Mouse (Mus musculus) embryonic facial prominence, embryonic 11.5 days (tissue): Measurements from ENCODE around the gene Brpf1. TPM values are rescaled to one million over a fixed set of nuclear protein-coding genes. Genes with fewer than 3 reads are reported as not detected.

Experiments
- ATAC-seq: fragments of 200-750 bp; cut with Nextera tagmentation; replicated peaks from 2 replicates; pipeline ENCODE4 v1.8.0; 2017; ENCODE audit warnings: low read depth; ENCODE audit not compliant: insufficient number of reproducible peaks, low FRiP score, low TSS enrichment
- DNase-seq: peaks from one replicate; pipeline ENCODE4 v3.0.0-alpha.2; 2015; ENCODE audit warnings: low spot score
- H3K27ac ChIP-seq: fragments of 300-500 bp; sonication (generic); replicated peaks from 2 replicates; pipeline ENCODE4 v1.5.1; 2014; ENCODE audit warnings: mild to moderate bottlenecking, low read depth, low read length, control low read depth
- H3K27me3 ChIP-seq: fragments of 300-500 bp; sonication (generic); 2 replicates; pipeline ENCODE4 v1.6.1; 2014; ENCODE audit warnings: mild to moderate bottlenecking, low read length, moderate library complexity, mixed read lengths; ENCODE audit not compliant: control insufficient read depth, insufficient read depth
- H3K36me3 ChIP-seq: fragments of 300-500 bp; sonication (generic); replicated peaks from 2 replicates; pipeline ENCODE4 v1.6.1; 2014; ENCODE audit warnings: low read depth, mild to moderate bottlenecking, low read length, moderate library complexity, mixed read lengths; ENCODE audit not compliant: control insufficient read depth, insufficient read depth
- H3K4me1 ChIP-seq: fragments of 300-500 bp; sonication (generic); 2 replicates; pipeline ENCODE4 v1.6.1; 2014; ENCODE audit warnings: low read length, mixed read lengths; ENCODE audit not compliant: control insufficient read depth, insufficient read depth
- H3K4me2 ChIP-seq: fragments of 300-500 bp; sonication (generic); 2 replicates; pipeline ENCODE4 v1.6.1; 2014; ENCODE audit warnings: low read depth, mild to moderate bottlenecking, control low read depth, low read length, moderate library complexity
- H3K4me3 ChIP-seq: fragments of 300-500 bp; sonication (generic); 2 replicates; pipeline ENCODE4 v1.5.1; 2014; ENCODE audit warnings: low read depth, low read length, control low read depth
- H3K9ac ChIP-seq: fragments of 300-500 bp; sonication (generic); replicated peaks from 2 replicates; pipeline ENCODE4 v1.6.1; 2014; ENCODE audit warnings: mild to moderate bottlenecking, control low read depth, low read length
- H3K9me3 ChIP-seq: fragments of 300-500 bp; sonication (generic); replicated peaks from 2 replicates; pipeline ENCODE4 v1.6.1; 2016; ENCODE audit warnings: mild to moderate bottlenecking, low read length, inconsistent platforms, mixed read lengths; ENCODE audit not compliant: control insufficient read depth
- WGBS: fragments of 180-500 bp; shearing (Covaris S2); extraction: QIAGEN DNeasy Blood & Tissue Kit; methylation state at CpG from one replicate; pipeline ENCODE4 v1.1.7; 2014; 5-methylcytosine and 5-hydroxymethylcytosine counted together
- polyA plus RNA-seq: library from polyadenylated mRNA; unstranded; fragments of >200 nt; fragmentation: Nextera tagmentation; extraction: Ambion mirVana; gene quantifications from 2 replicates; pipeline ENCODE4 v1.2.1, GENCODE M21; 2014

Gene Brpf1
- polyA plus RNA-seq, 1 experiment from 2014 or later: 17.6 TPM

DNA sequence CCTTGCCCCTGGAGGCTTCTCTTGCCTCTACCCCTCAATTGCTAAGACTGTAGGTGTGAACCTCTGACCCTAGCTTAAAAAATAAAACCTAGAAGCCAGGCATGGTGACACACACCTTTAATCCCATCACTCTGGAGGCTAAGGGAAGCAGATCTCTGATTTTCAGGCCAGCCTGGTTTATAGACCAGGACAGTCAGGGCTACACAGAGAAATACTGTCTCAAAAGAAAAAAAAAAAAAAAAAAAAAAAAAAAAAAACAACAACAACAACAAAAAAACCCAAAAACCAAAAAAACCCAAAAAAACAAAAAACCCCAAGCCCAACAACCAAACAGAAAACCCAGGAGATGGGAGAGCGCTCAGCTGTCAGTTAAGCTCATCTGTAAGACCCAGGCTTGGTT, 60.6 kb downstream of the Brpf1 start:
- H3K36me3 ChIP-seq: peaks cover 3% of the 10 kb centered on the region; the same call in 1 of the 2 replicates
- no peak for ATAC-seq
- no peak overlapping the region for H3K4me3 ChIP-seq
- WGBS: 95% methylated on average over 1 of the region's 1 CpGs
- no peaks in the 10 kb centered on the region for H3K27me3 ChIP-seq
- H3K4me1 ChIP-seq: no peaks in the 10 kb centered on the region
- H3K27ac ChIP-seq: no peak overlapping the region
- no peak overlapping the region for H3K9ac ChIP-seq
- no peaks in the 10 kb centered on the region for H3K9me3 ChIP-seq
- no peak for DNase-seq
- no peak overlapping the region for H3K4me2 ChIP-seq

DNA sequence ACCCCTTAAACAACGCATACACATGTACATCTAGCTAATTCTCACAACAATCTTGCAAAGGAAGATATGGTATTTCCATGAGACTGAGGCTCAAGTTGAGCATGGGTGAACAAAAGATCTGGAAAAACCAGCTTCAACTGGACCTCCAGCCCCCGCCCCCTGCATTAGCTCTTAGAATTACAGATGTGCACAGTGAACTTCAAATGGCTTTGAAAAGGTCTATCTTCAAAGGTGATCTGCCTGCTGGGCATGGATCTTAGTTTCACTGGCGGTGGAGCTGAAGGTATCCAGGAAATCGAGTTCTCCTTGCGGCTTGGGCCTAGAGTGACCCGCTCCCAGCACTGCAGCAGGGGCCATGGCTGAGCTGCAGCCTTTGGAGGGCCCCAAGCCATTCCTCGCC, 61.2 kb downstream of the Brpf1 start:
- 88% methylated on average over 7 of the region's 7 CpGs for whole genome bisulfite sequencing
- Histone ChIP-seq H3K9me3 (no peaks in the 10 kb centered on the region), H3K9ac (no peak overlapping the region), H3K27me3 (no peaks in the 10 kb centered on the region), H3K27ac (no peak overlapping the region), H3K4me3 (no peak overlapping the region), H3K4me1 (no peaks in the 10 kb centered on the region), H3K36me3 (peaks cover 3% of the 10 kb centered on the region; the same call in 1 of the 2 replicates), H3K4me2 (no peak overlapping the region)
- DNase-seq (no peak), ATAC-seq (no peak)

DNA sequence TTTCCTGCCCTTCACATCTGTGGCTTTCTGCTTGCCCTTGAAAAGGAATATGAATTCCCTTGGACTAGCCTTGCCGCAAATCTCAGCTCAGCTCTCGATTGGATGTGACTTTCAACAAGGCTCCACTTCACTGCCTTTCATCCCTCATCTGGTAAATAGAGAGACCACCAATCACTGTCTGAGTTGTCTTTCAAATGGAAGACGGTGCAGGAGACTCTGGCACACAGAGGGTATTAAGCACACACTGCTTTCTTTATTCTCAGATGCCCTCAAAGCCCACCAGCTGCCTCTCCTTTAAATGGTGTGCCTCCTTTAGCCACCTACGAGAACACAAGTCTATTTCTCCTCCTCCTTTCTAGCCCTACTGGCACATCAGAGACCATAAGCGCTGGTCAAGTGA, 61.6 kb downstream of the Brpf1 start:
- no peak overlapping the region for H3K4me2 ChIP-seq
- no peaks in the 10 kb centered on the region for H3K9me3 ChIP-seq
- H3K4me1 ChIP-seq: no peaks in the 10 kb centered on the region
- H3K27ac ChIP-seq: no peak overlapping the region
- H3K4me3 ChIP-seq: no peak overlapping the region
- WGBS: 85% methylated on average over 5 of the region's 5 CpGs
- no peak overlapping the region for H3K9ac ChIP-seq
- ATAC-seq (no peak), DNase-seq (no peak)
- no peaks in the 10 kb centered on the region for H3K27me3 ChIP-seq
- H3K36me3 ChIP-seq: peaks cover 3% of the 10 kb centered on the region; the same call in 1 of the 2 replicates

DNA sequence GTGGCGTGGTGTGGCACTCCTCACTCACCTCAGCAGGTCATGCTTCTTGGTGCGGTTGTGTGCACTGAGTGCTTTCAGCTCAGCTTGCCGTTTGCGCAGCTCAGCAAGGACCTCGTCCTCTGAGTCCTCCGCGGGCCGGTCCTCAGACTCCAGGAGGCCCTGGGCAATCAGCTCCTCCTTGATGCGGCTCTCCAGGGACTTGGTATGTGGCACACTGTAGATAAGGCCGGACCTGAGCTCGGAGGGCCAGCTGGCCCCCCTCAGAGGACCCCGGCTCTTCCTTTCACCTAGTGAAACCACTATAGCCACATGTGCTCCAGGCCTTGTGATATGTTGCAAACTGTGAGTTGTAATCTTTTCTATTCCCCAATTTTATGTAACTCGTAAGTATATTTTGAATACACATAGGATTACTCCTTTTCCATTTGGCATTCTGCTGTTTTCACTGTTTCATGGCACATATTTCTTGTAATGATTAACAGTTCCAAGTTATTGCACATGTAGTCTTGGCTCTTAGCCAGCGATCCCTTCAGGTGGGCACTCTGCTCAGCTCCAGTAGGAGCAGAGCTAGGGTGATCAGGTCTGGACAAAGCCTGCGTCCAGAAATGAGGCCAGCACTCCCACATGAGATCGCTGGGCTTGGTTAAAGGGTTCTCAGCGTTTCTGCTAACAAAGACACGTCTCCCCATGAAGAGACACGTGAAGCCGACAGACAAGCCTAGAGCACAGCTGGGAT, 63.4 kb downstream of the Brpf1 start:
- Histone ChIP-seq H3K27ac (no peak overlapping the region), H3K4me2 (no peak overlapping the region), H3K4me1 (no peaks in the 10 kb centered on the region), H3K9me3 (no peaks in the 10 kb centered on the region), H3K4me3 (no peak overlapping the region), H3K27me3 (no peaks in the 10 kb centered on the region), H3K9ac (no peak overlapping the region), H3K36me3 (peaks cover 7% of the 10 kb centered on the region)
- ATAC-seq (no peak), DNase-seq (no peak)
- 92% methylated on average over 20 of the region's 20 CpGs for WGBS

DNA sequence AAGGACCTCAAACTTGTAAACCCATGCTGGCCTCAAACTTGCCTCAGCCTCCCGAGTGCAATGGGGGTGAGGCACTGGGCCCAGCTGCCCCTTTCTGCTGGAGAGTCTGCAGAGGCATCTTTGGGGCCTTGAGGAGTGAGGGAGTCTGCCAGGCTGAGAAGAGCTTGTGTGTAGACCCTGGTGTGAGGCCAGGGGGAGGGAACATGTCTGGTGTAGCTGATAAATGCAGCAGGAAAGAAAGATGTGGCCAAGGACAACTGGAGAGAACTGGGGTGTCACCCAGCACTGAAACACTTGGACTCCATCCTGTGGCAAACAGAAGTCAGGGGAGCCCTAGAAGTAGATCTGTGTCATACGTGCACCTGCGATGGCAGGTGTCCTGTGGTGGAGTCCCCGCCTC, 66.6 kb downstream of the Brpf1 start:
- ATAC-seq: no peak
- no peaks in the 10 kb centered on the region for H3K27me3 ChIP-seq
- no peak overlapping the region for H3K27ac ChIP-seq
- H3K4me1 ChIP-seq: no peaks in the 10 kb centered on the region
- H3K36me3 ChIP-seq: peaks cover 7% of the 10 kb centered on the region
- no peak overlapping the region for H3K4me2 ChIP-seq
- DNase-seq: no peak
- H3K9me3 ChIP-seq: no peaks in the 10 kb centered on the region
- WGBS: 93% methylated on average over 4 of the region's 4 CpGs
- H3K4me3 ChIP-seq: no peak overlapping the region
- no peak overlapping the region for H3K9ac ChIP-seq

Other genes starting within 250 kb of the Brpf1 start
- gene Setd5, start 229.8 kb upstream of the Brpf1 start, polyA plus RNA-seq: 76.3 and 83.8 TPM in 2 replicates
- 1.2 and 1.5 TPM in 2 replicates for gene Lhfpl4, start 111.8 kb upstream of the Brpf1 start, polyA plus RNA-seq
- 42.5 and 44.8 TPM in 2 replicates for gene Mtmr14, start 69.3 kb upstream of the Brpf1 start, polyA plus RNA-seq
- 0.10 and 0.14 TPM in 2 replicates for gene Cpne9, start 24.8 kb upstream of the Brpf1 start, polyA plus RNA-seq
- gene Ogg1, start 19.8 kb downstream of the Brpf1 start, polyA plus RNA-seq: 13.0 and 14.6 TPM in 2 replicates
- gene Camk1, start 36.8 kb downstream of the Brpf1 start, polyA plus RNA-seq: 73.5 and 77.1 TPM in 2 replicates
- 44.3 and 51.0 TPM in 2 replicates for gene Tada3, start 70.7 kb downstream of the Brpf1 start, polyA plus RNA-seq
- gene Arpc4, start 71.0 kb downstream of the Brpf1 start, polyA plus RNA-seq: 201 and 203 TPM in 2 replicates
- 2.2 and 2.7 TPM in 2 replicates for gene Ttll3, start 82.1 kb downstream of the Brpf1 start, polyA plus RNA-seq
- gene Rpusd3, start 112.2 kb downstream of the Brpf1 start, polyA plus RNA-seq: 25.7 and 27.2 TPM in 2 replicates
- gene Cidec, start 128.6 kb downstream of the Brpf1 start, polyA plus RNA-seq: not detected in 2 replicates
- 72.6 and 77.6 TPM in 2 replicates for gene Jagn1, start 135.4 kb downstream of the Brpf1 start, polyA plus RNA-seq
- gene Il17re, start 151.3 kb downstream of the Brpf1 start, polyA plus RNA-seq: 1.2 and 2.3 TPM in 2 replicates
- gene Il17rc, start 164.3 kb downstream of the Brpf1 start, polyA plus RNA-seq: 1.3 and 3.5 TPM in 2 replicates
- gene Creld1, start 176.2 kb downstream of the Brpf1 start, polyA plus RNA-seq: 13.1 and 16.2 TPM in 2 replicates
- 0.90 and 1.3 TPM in 2 replicates for gene Prrt3, start 194.8 kb downstream of the Brpf1 start, polyA plus RNA-seq
- gene Emc3, start 224.5 kb downstream of the Brpf1 start, polyA plus RNA-seq: 83.2 and 85.8 TPM in 2 replicates
- 14.6 and 17.7 TPM in 2 replicates for gene Fancd2, start 224.5 kb downstream of the Brpf1 start, polyA plus RNA-seq